Mouse (Mus musculus): ENCODE data around the gene Sstr3.

Sstr3 gene

DNA sequence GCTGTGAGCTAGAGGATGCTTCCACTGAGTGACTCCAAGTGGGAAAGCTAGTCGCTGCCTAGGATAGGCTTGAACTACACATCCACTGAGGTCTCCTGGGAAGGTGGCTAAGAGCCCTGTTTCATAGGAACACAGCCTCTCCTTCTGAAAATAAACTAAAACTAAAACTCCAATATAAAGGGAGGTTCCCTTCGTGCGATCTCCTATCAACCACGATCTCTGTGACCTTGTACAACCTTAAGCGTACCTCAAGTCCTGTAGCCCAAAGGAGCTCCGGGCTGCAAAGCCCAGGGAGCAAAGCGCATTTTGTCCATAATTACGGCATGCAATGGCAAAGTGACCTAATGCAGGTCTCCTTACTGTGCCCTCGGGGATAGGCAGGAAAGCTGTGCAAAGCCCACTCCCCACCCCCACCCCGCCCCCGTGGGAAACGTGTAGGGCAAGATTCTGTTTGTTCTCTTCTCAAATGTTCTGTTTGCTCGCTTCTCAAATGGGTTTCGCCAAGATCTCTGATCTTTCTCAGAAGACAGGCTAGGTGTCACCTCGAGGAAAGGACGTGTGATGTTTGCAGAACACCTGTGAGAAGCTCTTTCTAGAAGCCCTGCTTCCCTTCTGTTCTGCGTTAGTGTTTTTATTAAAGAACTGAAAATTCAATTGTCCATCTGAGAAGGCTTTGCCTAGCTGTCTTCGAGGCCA lies 41.9 kb downstream of the Sstr3 start:
- DNase-seq (ENCODE audit: low spot score) = no peak

DNA sequence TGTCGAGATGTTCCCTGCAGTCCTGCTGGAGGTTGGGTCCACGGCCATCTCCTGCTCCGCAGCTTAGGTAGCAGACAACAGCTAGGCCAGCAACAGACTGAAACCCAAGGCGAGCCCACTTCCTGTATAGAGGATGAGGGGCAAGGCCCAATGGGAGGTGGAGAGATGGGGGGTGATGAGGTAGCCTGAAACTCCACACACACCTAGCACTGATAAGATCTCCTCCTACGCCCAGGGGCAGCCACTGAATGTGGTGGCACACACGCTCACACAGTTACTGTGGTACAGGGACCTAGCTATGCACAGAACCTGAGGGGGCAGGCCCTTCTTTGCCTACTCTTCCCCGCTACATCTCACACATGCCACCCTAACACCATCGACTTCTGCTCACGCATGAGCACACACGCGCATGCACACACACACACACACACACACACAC lies 49.5 kb downstream of the Sstr3 start, which contains the start of gene Il2rb:
Il2rb (minus strand) TSS at position 304 of the 439 bp plus-strand sequence.
- no peak for DNase-seq (ENCODE audit: low spot score)

DNA sequence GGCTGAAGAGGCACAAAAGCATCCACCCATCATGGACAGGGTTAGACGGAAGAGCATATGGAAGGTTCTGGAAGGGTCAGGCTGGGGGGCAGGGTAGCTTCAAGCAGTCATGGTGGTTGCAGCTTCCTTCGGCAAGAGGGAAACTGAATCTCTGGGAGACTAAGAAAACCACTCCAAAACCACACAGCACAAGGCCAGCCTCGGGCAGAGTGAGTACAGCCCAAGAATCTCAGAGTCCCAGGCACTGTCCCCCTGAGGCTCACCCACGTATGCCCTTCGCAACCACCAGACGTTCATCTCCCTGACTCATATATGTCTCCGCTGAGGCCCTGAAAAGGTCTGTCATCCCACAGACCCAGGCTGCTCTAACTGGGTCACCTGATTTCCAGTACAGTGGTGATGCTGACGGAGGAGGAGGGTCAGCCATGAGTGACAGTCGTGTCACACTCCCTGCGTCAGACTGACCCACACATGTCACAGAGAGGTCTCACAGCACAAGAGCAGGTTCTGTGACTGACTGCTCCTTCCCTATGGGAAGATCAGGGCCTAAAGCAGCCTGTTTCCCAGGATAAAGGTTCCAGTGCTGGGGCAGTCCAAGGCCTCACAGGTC lies 51.0 kb downstream of the Sstr3 start:
- no peak for DNase-seq (ENCODE audit: low spot score)

DNA sequence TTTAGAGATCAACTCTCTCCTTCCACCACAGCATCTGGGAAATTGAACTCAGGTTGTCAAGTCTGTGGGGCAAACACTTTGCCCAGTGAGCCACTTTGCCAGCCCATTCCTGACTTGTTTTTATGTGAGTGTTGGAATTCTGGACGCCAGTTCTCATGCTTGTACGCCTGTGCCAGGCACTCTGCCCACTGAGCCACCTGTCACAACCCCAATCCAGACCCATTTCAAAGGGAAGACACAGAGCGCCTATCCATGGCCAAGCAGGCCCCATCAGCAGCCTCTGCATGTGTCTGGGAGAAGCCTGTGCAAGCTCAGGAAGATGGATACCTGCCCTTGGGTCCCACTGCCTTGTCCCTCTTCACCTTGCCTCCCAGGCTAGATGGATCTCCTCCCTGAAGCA lies 53.2 kb downstream of the Sstr3 start:
- DNase-seq (ENCODE audit: low spot score) = no peak

DNA sequence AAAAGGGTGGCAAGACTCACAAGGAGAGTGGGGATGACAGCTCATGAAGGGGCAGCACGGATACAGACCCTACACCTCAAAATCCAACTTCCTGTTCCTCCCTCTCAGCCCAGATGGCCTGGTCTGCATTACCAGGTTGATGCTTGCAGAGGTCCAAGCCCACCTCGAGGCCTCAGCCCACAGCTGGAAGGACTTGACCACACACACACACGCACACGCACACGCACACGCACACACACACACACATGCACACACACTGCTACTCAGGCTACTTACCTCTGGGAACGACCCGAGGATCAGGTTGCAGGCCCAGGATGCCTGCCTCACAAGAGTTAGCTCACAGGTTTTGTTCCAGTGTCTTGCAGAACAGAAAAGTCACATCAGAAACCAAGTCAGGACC lies 54.6 kb downstream of the Sstr3 start:
- no peak for DNase-seq (ENCODE audit: low spot score)

DNA sequence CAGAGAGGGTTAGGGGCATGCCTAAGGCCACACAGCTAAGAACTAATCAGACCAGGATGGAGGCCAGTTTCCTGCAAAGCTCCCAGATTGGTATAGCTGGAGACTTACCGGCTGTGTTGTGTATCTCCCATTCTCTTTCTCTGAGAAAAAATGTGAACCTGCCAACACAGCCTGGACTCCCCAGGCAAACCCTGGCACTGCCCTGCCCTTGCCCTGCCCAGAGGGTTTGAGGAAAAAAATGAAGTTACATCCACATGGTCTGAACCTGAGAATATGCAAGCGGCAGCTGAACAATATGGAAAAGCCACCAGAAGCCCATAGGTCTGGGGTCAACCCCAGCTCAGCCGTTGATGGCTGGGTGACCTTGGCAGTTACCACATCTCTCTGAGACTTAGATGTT lies 55.2 kb downstream of the Sstr3 start:
- no peak for DNase-seq (ENCODE audit: low spot score)

DNA sequence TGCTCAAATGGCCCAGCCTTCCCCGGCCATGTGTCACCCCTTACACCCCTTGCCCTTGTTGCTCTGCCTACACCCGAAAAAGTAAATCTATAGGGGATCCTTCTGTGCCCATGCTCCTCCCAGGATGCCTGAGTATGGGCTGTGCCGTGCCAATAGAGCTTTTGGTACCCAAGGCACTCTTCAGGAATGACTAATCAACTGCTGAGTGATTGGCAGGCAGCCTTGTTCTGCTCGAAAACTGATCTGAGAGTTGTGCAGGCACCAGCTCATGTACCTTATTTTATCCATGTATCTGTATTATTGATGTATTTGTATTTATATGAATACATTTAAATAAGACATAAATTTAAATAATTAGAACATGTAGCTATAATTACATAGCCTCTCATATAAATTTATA lies 57.4 kb downstream of the Sstr3 start:
- no peak for DNase-seq (ENCODE audit: low spot score)
